Mouse (Mus musculus): ENCODE results near the gene Acot1. TPM values are rescaled to one million over a fixed set of nuclear protein-coding genes. Genes with fewer than 3 reads are reported as not detected.
A peak's percentile ranks its signal among the peaks of the same experiment; 100 is the strongest.
"Not testable (repeated sequence)": the region's sequence is repeated elsewhere in the genome, so short reads cannot be mapped to it uniquely, and the experiment has no call there.

Gene Acot1
- total RNA-seq (2021): 10 to 100 TPM; 25.6 to 30.9 TPM

DNA sequence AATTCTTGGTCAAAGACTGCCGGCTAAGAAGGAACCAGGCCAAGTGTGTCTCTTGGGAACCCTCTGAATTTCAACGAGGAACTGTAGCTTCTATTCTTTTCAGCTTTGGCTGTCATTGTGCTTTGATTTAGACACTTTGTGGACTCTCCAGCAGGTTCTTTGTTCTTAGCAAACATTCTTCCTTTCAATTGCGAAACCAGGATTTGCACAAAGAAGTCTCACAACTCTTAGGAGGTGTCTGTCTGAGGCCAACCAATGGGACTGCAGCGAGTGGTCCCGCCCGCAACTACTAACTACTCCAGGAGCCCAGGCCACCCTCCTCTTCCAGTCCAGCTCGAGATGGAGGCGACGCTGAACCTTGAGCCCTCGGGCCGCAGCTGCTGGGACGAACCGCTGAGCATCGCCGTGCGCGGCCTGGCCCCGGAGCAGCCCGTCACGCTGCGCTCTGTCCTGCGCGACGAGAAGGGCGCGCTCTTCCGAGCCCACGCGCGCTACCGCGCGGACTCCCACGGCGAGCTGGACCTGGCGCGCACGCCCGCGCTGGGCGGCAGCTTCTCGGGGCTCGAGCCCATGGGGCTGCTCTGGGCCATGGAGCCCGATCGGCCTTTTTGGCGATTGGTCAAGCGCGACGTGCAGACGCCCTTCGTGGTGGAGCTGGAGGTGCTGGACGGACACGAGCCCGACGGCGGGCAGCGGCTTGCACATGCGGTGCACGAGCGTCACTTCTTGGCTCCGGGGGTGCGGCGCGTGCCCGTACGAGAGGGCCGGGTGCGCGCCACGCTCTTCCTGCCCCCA, at the start of gene Acot1:
Gene Acot1 (plus strand): TSS at position 320 of the 795 bp plus-strand sequence.
- peak in 1 of 2 experiments; percentile 42 for DNase-seq (ENCODE audit: extremely low spot score in 1 of 2, low spot score in 1 of 2)

DNA sequence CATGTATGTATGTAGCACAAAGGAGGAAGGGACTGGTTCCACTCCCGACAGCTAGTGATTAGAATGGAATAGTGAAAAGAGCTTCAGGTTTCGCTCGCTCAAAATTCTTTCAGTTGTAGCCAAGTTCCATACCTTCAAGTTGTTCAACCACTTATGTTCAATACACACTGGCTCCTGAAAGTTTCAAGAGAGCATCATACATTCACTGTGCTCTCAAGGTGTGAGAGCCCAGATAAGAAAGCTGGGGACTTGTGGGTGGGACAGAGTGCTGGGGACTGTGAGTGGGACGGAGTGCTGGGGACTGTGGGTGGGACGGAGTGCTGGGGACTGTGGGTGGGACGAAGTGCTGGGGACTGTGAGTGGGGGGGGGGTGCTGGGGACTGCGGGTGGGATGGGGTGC, 44.1 kb upstream of the Acot1 start:
- no peak for DNase-seq (ENCODE audit: extremely low spot score in 1 of 2, low spot score in 1 of 2)

DNA sequence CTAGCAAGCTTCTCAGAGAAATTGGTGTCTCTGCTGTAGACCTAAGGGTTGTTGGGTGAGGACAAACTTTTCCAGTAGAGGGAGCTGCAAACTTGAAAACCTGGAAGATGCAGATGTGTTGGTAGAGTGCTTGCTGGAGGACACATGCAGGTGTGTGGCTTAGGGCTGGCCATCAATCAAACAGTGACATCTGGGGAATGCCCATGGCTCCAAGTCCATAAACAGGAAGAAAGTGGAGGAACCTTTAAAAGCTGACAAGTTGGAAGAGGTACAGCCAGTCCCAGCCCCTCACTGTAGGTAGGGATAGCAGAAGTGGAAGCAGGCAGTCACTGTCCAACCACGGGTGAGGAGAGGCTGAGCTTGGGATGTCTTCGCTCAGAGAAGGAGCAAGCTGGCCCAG, 37.2 kb upstream of the Acot1 start:
- peak in 1 of 2 experiments; percentile 24 for DNase-seq (ENCODE audit: extremely low spot score in 1 of 2, low spot score in 1 of 2)

DNA sequence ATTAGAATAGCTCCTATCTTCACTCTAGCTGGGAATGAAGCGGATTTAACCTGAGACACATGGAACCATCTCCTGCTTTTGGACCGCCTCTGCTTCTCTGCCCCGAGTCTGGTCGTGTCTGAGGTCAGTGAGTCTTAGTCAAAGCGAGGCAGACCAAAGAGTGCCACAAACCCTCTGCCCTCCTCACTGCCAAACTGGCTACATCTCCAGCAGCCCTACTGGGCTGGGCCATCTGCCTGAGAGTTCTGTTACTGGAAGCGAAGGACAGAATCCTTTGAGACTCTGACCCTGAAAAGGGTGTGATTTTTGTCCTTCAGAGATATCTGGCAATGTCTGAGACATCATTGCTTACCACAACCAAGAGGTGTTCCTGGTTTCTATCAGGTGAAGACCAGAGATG, 30.4 kb upstream of the Acot1 start:
- DNase-seq (ENCODE audit: extremely low spot score in 1 of 2, low spot score in 1 of 2): no peak

DNA sequence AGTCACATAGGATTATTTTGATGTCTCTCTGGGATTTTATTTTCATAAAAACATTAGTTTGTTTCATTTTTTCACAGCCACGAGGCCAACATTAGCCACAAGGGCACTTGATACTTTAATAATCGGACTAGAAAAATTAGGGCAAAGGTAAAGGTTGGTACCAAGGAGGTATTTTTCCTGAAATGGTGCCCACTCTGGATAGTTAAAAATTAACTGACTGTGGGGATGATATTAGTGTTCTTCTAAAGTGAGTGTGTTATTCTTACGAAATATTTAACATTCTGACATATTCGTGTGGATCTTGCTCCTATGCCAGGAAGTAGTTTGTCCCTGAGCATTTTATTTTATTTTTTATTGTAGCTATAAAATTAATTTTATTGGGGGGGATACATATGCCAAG, 27.7 kb upstream of the Acot1 start:
- no peak for DNase-seq (ENCODE audit: extremely low spot score in 1 of 2, low spot score in 1 of 2)

DNA sequence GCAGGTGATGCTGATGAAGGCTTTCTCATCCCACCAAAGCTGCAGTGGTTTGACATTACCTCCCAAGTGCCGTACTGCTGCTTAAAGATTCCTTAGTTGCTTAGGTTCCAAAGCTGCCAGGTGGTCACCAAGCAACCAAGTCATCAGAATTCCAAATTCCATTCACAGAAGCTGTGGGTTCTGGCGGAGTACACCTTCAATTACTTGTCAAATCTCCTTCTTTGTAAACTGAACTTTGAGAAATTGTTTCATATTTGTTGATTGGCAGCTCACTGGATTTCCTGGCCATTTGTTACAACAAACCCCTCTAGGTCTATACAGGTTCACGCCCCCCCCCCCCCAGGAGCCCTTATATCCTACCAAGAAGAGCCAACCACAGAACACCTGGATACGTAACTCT, 24.5 kb upstream of the Acot1 start, which contains the start of gene Heatr4:
Gene Heatr4 (minus strand): TSS at position 101 of the 400 bp plus-strand sequence.
- no peak for DNase-seq (ENCODE audit: extremely low spot score in 1 of 2, low spot score in 1 of 2)

DNA sequence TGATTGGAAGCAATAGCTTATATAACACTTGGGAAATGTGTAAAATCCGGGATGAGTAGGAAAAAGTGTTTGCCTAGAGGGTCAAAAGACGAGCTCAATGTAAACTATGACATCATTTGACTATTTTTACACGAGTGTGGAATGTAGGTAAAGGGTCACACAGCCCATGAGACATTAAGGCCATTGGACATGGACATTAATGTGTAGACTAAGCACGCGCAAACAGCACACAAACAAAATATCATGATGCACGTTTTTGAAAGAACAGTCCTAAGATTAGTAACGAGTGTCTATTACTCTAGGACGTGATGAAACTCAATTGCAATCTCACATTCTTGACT, 22.1 kb upstream of the Acot1 start:
- no peak for DNase-seq (ENCODE audit: extremely low spot score in 1 of 2, low spot score in 1 of 2)

DNA sequence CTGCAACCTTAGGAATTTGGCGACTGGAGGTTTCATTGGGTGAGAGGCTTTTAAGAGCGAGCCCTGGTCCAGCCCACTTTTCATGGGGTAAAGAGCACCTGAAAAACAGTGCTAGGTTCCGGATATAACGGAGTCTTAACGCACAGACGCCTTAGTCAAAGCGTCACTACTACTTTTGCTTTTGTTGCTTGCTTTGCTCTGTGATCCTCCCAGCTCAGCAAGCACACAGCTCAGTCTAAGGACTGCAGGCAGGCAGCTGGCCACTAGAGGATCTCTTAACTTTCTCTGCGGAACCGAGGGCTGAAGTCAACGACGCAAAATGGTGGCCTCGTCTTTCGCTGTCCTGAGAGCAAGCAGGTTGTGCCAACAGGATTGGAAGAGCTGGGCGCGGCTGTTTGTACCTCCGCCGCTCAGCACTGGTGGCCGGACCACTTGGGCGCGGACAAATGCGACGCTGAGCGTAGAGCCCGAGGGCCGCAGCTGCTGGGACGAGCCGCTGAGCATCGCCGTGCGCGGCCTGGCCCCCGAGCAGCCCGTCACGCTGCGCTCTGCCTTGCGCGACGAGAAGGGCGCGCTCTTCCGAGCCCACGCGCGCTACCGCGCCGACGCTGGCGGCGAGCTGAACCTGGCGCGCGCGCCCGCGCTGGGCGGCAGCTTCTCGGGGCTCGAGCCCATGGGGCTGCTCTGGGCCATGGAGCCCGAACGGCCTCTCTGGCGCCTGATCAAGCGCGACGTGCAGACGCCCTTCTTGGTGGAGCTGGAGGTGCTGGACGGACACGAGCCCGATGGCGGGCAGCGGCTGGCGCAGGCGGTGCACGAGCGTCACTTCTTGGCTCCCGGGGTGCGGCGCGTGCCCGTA, 21.5 kb upstream of the Acot1 start, which contains the start of gene Acot2:
Gene Acot2 (plus strand): TSS at position 279 of the 859 bp plus-strand sequence.
- peak; percentile 55 to 66 for DNase-seq (ENCODE audit: extremely low spot score in 1 of 2, low spot score in 1 of 2)

DNA sequence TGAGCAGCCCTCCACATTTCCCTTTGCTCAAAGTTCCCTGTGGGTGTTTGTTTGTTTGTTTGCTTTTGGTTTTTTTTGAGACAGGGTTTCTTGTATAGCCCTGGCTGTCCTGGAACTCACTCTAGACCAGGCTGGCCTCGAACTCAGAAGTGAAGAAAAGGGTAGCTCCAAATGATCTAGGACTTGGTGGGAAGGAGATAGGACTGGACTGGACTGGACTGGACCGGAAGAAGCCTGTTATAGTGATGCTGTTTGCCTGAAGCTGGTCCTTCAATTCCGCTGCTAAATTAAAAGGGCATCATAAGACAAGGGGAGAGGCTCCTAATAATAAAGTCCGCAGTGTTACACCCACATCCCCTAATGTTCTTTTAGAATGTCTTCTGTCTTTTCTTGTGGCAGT, 20.8 kb upstream of the Acot1 start:
- no peak for DNase-seq (ENCODE audit: extremely low spot score in 1 of 2, low spot score in 1 of 2)

DNA sequence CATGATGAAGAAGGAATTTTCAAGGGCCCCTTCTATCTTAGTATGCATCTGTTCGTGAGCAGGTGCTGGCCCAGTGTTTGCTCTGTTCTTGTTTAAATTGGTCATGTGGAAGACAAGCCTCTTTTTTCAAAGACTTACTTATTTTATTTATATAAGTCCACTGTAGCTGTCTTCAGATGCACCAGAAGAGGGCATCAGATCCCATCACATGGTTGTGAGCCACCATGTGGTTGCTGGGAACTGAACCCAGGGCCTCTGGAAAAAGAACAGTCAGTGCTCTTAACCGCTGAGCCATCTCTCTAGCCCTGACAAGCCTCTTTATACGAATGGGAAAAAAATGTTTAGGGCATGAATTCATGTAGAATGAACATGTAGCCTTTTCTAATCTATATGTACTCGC, 19.9 kb upstream of the Acot1 start:
- DNase-seq (ENCODE audit: extremely low spot score in 1 of 2, low spot score in 1 of 2): no peak

DNA sequence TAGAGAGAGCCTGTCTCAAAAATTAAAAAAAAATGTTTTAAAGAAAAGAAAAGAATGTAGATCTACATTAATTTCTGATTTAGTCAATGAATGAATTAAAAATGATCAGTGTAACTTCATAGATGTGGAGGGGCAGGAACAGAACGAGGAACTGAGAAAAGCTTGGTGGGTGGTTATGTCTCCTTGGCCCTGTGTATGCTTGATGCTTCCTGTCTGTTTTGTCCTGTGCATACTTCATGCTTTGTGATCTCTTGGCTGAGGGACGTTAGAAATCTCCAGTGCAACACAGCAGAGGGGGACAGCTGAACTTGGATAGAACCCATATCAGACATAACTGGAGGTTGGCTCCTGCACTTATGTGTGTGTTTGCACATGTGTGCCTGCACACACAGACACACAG, 12.1 kb upstream of the Acot1 start:
- no peak for DNase-seq (ENCODE audit: extremely low spot score in 1 of 2, low spot score in 1 of 2)

DNA sequence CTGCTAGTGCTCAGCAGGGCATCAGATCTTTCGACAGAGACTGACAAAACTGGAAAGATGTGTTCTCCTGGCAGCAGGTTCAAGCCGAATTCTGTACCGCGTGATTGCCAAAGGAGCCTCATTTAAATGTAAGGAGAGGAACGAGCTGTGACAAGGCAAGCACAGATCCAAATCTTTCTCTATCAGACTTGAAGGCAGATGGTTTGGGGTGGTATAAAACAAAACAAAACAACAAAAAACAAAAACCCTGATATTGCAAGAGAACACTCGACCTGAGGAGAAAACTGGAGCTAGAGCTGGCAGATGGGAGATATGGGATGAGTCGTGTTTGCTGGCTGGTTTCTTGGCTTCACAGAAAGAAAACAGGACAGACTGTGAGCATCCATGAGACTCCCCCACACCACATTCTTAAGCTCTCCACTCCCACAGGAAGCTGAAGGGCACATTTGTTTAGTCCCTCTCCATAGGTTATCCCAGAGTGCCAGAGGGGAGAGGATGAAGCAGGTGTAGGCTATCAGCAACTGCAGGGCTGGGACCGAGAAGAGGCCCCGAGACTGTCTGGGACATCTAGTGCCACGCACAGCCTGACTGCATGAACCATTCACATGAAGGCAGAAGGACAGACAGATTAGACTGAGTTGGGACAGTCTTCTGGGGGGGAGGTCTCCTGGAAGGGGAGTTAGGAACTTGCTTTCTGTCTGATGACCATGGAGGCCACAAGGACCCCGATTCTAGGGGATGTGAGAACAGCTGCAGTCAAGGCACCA, 10.8 kb upstream of the Acot1 start:
- no peak for DNase-seq (ENCODE audit: extremely low spot score in 1 of 2, low spot score in 1 of 2)

DNA sequence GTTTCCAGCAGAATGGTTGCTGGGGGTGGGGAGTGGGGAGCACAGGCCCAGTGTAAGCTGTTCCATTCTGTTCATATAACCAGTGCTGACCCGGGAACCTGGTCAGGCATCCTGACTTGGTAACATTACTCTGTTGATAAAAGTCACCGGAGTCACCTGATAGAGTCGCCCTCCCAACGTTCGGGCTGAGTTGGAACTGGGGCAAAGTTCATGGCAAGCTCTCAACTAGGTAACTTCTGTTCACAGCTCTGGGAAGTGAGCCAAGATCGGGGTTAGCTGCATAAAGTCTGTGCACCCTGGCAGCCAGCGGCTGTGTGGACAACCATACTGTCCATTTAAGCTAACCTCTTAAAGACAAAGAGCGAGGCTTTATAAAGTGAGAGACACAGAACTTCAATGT, 10.1 kb upstream of the Acot1 start:
- DNase-seq (ENCODE audit: extremely low spot score in 1 of 2, low spot score in 1 of 2): not testable (repeated sequence)

DNA sequence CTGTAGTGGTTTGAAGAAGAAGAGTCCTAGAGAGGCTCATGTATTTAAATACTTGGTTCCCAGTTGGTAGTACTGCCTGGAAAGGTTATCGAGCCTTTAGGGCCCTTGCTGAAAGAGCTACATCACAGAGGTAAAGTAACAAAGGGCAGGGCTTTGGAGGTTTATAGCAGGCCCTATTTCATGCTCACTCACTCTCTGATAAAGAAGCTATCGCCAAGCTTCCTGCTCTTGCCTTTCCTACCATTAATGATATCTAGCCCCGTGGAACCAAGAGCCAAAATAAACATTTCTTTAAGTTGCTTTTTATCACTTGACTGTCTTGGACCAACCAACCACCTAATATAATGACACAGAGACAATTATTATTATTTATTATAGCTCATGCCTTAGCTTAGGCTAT, 8.9 kb upstream of the Acot1 start:
- DNase-seq (ENCODE audit: extremely low spot score in 1 of 2, low spot score in 1 of 2): no peak

DNA sequence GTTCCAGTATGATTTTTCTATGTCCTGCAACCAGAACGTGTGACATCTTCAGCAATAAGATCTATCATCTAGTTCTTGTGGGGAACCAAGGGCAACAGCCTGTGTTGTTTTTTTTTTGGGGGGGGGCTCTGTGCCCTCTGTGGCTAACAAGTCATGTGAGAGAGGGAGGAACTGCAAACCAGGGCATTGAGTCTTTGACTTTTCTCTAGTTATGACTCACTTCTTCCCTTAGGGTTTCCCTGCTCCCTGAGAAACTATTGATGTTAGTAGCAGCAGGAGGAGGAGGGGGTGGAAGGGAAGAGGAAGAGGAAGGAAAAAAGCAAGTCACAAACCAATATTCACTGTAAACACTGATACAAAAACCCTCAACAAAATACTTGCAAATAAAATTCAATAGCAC, 5.4 kb upstream of the Acot1 start:
- no peak for DNase-seq (ENCODE audit: extremely low spot score in 1 of 2, low spot score in 1 of 2)

DNA sequence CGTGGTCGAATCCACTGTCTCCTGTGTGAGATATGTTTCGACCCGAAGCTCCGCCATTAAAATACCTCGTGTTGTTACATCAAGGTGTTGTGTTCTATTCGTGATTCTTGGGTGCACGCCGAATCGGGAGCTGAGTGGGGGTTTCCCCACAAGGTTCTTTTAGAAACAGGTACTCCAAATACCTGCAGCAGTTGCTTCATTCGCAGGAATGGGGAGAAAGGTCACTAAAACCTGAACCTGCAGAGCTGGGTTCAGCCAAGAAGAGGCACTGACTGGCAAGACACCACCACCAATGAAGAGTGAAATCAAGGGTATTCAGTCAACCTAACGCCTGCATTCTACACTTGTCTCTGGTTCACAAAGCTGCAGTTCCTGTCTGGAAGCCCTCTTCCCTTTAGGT, 1.0 kb upstream of the Acot1 start:
- no peak for DNase-seq (ENCODE audit: extremely low spot score in 1 of 2, low spot score in 1 of 2)

DNA sequence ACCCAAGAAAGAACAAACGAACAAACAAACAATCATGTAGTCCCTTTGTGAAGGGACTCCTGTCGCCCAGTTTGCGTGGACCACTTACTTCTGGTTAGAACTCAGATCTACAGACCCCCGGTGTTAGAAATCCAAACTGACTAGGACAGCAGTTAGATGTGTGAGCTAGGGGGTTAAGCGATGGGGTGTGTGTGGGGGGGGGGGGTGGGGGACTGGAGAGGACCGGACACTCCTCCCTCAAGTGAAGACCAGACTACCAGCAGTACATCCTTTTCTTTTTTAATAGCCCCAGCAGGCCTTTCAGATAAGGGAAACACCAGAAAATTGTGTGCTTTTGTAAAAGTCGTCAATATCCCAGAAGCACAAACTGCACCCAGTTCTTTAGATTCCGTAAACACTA, 561 bp upstream of the Acot1 start:
- no peak for DNase-seq (ENCODE audit: extremely low spot score in 1 of 2, low spot score in 1 of 2)

DNA sequence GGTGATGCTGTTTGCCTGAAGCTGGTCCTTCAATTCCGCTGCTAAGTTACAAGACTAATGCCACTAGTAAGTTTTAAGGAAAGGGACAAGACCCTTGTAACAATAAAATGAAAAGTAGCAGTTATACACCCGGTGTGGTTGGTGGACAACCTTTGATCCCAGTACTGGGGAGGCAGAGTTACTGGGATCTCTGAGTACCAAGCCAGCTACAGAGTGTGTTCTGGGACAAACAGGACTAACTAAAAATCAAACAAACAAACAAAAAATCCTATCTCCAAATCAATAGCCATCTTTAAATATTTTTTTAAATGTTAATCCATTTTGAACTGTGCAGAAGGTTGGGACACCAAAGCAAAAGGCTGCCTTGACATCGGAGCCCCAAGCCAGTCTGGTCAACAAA, 911 bp downstream of the Acot1 start:
- no peak for DNase-seq (ENCODE audit: extremely low spot score in 1 of 2, low spot score in 1 of 2)

DNA sequence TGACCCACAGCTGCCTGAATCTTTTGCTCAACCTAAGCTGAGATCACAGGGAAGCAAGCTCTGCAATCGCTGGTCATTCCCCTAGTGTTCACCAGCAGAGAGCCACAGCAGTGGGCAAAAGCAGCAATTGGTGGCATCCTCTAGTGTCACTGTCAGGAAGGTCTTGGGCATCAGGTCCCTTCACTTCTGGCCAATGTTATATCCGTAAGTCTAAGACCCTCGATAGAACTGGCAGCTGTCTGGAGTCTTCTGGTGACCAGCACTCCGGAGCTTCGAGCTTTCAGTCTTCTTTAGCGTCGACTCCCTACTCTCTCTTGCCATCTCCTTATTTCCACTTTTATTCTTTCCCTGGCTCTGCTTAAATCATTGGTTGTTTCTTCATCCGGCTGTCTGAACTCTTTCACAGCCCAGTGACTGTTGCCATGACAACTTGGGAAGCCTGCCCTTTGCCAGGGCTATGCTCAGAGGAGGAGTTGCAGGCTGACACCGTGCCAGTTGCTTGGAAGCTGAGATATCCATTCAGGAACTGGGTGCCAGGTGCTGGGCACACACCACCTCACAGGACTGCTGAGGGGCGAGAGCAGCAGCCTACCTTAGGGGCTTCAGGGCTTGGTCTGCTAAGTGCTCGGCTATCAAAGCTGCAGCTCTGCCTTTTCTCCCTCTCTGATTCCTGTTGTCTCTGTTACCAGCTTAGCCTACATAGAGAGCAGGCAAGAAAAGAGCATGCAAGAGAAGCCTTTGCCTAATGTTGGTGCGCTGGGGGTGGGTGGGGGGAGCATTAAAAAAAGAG, 2.2 kb downstream of the Acot1 start:
- DNase-seq (ENCODE audit: extremely low spot score in 1 of 2, low spot score in 1 of 2): peak in 1 of 2 experiments; percentile 55

DNA sequence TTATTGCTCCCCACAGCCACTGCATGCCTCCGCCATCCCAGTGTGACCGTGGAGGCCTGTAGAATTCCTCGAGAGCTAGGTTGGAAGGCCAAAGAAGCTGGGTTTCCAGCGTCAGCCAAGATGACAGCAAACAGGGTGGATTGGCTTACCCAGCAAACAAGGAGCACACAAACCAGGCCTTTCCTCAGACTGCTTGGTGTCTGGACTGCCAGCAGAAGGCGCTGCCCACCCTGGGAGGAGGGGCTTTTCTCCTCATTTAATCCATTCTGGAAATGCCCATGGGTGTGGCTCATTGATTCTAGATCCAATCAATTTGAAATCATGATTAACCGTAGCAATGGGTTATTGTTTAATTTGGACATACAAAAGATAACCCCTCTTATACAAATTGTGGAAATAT, 3.8 kb downstream of the Acot1 start:
- DNase-seq (ENCODE audit: extremely low spot score in 1 of 2, low spot score in 1 of 2): no peak
